Mouse (Mus musculus) stomach, postnatal 0 days (tissue): ENCODE measurements around the gene Gdpd3. TPM values are rescaled to one million over a fixed set of nuclear protein-coding genes. Genes with fewer than 3 reads are reported as not detected.
"Not testable (repeated sequence)": the region's sequence is repeated elsewhere in the genome, so short reads cannot be mapped to it uniquely, and the experiment has no call there.

Experiments used
- ATAC-seq: fragments of 200-750 bp; cut with Nextera tagmentation; 2 replicates; pipeline ENCODE4 v1.8.0; 2017; ENCODE audit not compliant: low FRiP score, low TSS enrichment
- DNase-seq: peaks from one replicate; pipeline ENCODE4 v3.0.0-alpha.2; 2016; ENCODE audit warnings: low spot score
- H3K27ac ChIP-seq: fragments of 300-500 bp; sonication (generic); replicated peaks from 2 replicates; pipeline ENCODE4 v1.5.1; 2014; ENCODE audit warnings: mild to moderate bottlenecking, control low read depth
- H3K27me3 ChIP-seq: fragments of 300-500 bp; sonication (generic); 2 replicates; pipeline ENCODE4 v1.6.1; 2014; ENCODE audit warnings: low read length; ENCODE audit not compliant: control insufficient read depth, insufficient read depth
- H3K36me3 ChIP-seq: fragments of 300-500 bp; sonication (generic); 2 replicates; pipeline ENCODE4 v1.6.1; 2014; ENCODE audit warnings: low read length, mixed read lengths; ENCODE audit not compliant: control insufficient read depth, insufficient read depth
- H3K4me1 ChIP-seq: fragments of 300-500 bp; sonication (generic); replicated peaks from 2 replicates; pipeline ENCODE4 v1.6.1; 2014; ENCODE audit warnings: antibody characterized with exemption; ENCODE audit not compliant: control insufficient read depth, insufficient read depth
- H3K4me2 ChIP-seq: fragments of 300-500 bp; sonication (generic); replicated peaks from 2 replicates; pipeline ENCODE4 v1.6.1; 2014; ENCODE audit warnings: low read depth, mild to moderate bottlenecking, control low read depth, moderate library complexity
- H3K4me3 ChIP-seq: fragments of 300-500 bp; sonication (generic); 2 replicates; pipeline ENCODE4 v1.5.1; 2014; ENCODE audit warnings: low read depth, low read length, control low read depth
- H3K9ac ChIP-seq: fragments of 300-500 bp; sonication (generic); 2 replicates; pipeline ENCODE4 v1.6.1; 2014; ENCODE audit warnings: mild to moderate bottlenecking, low read length, control low read depth, mixed read lengths
- H3K9me3 ChIP-seq: fragments of 300-500 bp; sonication (generic); 2 replicates; pipeline ENCODE4 v1.6.1; 2016; ENCODE audit warnings: low read length; ENCODE audit not compliant: control insufficient read depth
- CTCF ChIP-seq: IDR thresholded peaks from 2 replicates; pipeline ENCODE4 v1.5.1; 2016; ENCODE audit warnings: antibody characterized with exemption, low read depth, mild to moderate bottlenecking, moderate library complexity
- EP300 ChIP-seq: optimal IDR thresholded peaks from 2 replicates; pipeline ENCODE3; 2016; ENCODE audit warnings: antibody characterized with exemption
- WGBS: fragments of 180-500 bp; shearing (Covaris S2); extraction: QIAGEN DNeasy Blood & Tissue Kit; methylation state at CpG from one replicate; pipeline ENCODE4 v1.1.7; 2014; 5-methylcytosine and 5-hydroxymethylcytosine counted together
- polyA plus RNA-seq: library from polyadenylated mRNA; unstranded; fragments of >200 nt; fragmentation: Nextera tagmentation; extraction: Ambion mirVana; gene quantifications from 2 replicates; pipeline ENCODE4 v1.2.1, GENCODE M21; 2015

The Gdpd3 gene
- polyA plus RNA-seq, 1 experiment from 2014 or later = 51.3 TPM

DNA sequence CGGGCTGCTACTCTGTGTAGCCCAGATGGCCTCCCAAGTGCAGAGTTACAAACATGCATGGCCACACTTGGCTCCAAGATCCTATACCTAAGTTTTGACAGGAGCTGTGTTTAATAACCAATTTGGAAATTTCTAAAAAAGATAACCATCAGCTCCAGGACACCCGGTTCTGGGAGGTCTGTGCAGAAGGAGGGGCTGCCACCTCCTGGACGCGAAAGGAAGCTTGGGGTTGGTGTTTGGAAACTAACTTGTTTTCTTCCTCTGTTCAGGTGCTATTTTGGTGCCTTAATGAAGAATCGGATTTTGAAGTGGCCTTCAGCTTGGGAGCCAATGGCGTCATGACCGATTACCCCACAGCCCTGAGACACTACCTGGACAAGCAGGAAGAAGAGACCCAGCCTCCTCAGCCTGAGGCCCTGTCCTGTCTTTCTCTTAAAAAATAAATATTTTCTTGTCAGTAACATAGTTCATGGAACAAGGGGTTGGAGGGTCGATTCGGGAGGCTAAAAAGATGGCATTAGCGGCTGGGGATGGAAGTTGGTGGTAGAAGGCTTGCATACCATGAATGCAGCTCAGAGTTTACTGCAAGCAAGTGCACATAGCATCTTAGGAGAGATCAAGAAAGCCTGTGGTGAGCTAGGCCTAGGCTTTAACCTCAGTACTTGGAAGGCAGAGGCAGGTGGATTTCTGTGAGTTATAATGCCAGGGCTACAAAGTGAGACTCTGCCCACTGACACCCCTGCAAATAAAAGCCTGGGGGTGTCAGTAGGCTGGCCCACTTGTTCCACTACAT, 9.2 kb downstream of the Gdpd3 start:
- Histone ChIP-seq H3K9ac (no peak overlapping the region), H3K4me1 (peaks cover 5% of the 10 kb centered on the region; the same call in 1 of the 2 replicates), H3K4me3 (no peak overlapping the region), H3K36me3 (peaks cover 6% of the 10 kb centered on the region; the same call in 1 of the 2 replicates), H3K27me3 (no peaks in the 10 kb centered on the region), H3K27ac (peak overlapping the region; percentile 92), H3K4me2 (peak overlapping the region; percentile 100; the same call in 1 of the 2 replicates), H3K9me3 (no peaks in the 10 kb centered on the region)
- TF ChIP-seq EP300 (no peak), CTCF (peak; percentile 60)
- no peak for DNase-seq
- ATAC-seq = no peak
- 72% methylated on average over 10 of the region's 10 CpGs for WGBS

DNA sequence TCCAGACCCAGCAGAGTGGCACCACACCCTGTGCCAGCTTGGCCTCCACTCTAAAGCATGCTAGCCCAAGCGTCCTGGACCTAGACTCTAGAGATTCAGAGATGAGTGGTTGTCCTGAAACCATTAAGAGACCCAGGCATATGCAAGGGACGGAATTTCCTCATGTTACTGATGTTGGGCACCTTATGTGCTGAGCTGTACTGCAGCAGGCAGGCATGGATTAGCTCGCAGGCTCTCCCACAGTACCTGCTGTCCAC, 9.8 kb downstream of the Gdpd3 start:
- Histone ChIP-seq H3K4me2 (peak overlapping the region; percentile 100), H3K4me1 (peaks cover 7% of the 10 kb centered on the region), H3K9me3 (no peaks in the 10 kb centered on the region), H3K4me3 (no peak overlapping the region), H3K9ac (no peak overlapping the region), H3K27ac (peak overlapping the region; percentile 92), H3K27me3 (no peaks in the 10 kb centered on the region), H3K36me3 (peaks cover 3% of the 10 kb centered on the region; the same call in 1 of the 2 replicates)
- ATAC-seq (no peak), DNase-seq (no peak)
- TF ChIP-seq EP300 (no peak), CTCF (no peak)
- 42% methylated on average over 3 of the region's 3 CpGs for WGBS

DNA sequence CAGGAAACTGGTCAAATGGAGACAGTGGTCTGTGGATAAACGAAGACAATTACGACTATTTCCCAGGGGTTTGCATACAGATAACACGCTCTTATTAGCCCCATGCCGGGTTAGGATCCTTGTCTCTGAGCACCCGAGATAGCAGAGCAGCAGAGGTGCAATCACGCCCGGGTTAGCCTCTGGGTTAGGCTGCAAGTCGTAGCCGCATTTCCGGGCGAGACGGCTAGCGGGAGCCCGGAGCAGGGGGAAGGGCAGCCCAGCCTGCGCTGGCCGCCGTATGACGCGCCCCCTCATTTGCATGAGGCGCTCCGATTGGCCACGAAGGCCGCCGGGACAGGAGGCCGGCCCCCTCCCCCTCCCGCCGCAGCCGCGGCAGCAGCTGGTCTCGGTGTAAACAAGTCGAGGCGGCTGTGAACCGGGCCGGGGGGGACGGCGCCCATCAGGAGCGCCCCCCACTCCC, 10.5 kb downstream of the Gdpd3 start, which contains the start of gene Ypel3:
Gene Ypel3 (plus strand): TSS at position 358 of the 460 bp plus-strand sequence.
- WGBS = under 1% methylated on average over 28 of the region's 37 CpGs
- Histone ChIP-seq H3K4me2 (peak within 1 kb of the TSS; percentile 100), H3K9ac (peak within 1 kb of the TSS; percentile 96), H3K4me1 (peaks cover 11% of the 10 kb centered on the region), H3K4me3 (peak within 1 kb of the TSS; percentile 77), H3K27ac (peak within 1 kb of the TSS; percentile 92), H3K9me3 (no peaks in the 10 kb centered on the region), H3K36me3 (no peaks in the 10 kb centered on the region), H3K27me3 (no peaks in the 10 kb centered on the region)
- ATAC-seq (peak; percentile 92), DNase-seq (peak; percentile 97)
- TF ChIP-seq EP300 (no peak), CTCF (peak; percentile 5; the same call in 1 of the 2 replicates)

DNA sequence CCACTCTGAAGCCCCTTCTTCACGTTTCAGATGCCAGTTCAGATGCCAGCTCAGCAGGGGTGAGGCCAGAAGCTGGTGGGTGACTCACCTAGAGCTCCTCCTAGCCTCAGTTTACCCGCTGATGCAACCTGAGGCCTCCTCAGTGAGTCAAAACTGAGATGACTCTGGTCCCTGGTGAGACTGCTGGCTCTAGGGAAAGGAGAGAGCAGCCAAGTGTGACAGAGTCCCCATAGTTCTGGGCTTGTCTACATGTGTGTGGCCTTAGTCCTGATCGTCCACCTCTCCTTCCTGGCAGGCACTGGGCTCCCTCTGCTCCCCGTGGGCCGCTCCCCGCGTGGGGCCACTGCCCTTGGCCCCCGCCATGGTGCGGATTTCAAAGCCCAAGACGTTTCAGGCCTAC, 11.3 kb downstream of the Gdpd3 start:
- H3K4me1 ChIP-seq = peaks cover 11% of the 10 kb centered on the region
- H3K27ac ChIP-seq = peak overlapping the region; percentile 92; the same call in 1 of the 2 replicates
- H3K4me2 ChIP-seq = peak overlapping the region; percentile 100
- peak overlapping the region; percentile 77 for H3K4me3 ChIP-seq
- no peaks in the 10 kb centered on the region for H3K9me3 ChIP-seq
- ATAC-seq (peak; percentile 3; the same call in 1 of the 2 replicates), DNase-seq (no peak)
- H3K27me3 ChIP-seq = no peaks in the 10 kb centered on the region
- no peaks in the 10 kb centered on the region for H3K36me3 ChIP-seq
- no peak for TF ChIP-seq CTCF
- no peak for TF ChIP-seq EP300
- H3K9ac ChIP-seq = peak overlapping the region; percentile 96
- WGBS = 42% methylated on average over 10 of the region's 10 CpGs

DNA sequence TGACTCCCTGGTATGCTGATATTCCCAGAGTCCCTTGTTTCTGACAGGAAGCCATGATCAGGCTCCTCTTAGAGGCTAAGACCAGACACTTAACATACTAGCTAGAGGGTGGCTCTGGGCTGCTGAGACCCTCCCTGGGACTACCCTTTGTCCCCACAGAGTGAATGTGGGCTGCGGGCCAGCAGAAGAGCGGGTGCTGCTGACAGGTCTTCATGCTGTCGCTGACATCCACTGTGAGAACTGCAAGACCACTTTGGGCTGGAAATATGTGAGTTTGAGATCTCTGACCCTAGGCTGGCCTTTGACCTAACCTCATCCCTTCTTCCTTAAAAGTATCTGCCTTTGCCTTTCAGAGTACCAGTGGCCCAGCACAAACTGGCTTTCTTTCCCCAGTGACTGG, 12.0 kb downstream of the Gdpd3 start:
- Histone ChIP-seq H3K9me3 (no peaks in the 10 kb centered on the region), H3K4me2 (no peak overlapping the region), H3K36me3 (no peaks in the 10 kb centered on the region), H3K9ac (peak overlapping the region; percentile 96; the same call in 1 of the 2 replicates), H3K4me1 (peaks cover 11% of the 10 kb centered on the region), H3K27me3 (no peaks in the 10 kb centered on the region), H3K27ac (no peak overlapping the region), H3K4me3 (no peak overlapping the region)
- TF ChIP-seq EP300 = no peak
- no peak for TF ChIP-seq CTCF
- DNase-seq (no peak), ATAC-seq (no peak)
- 82% methylated on average over 3 of the region's 3 CpGs for WGBS

DNA sequence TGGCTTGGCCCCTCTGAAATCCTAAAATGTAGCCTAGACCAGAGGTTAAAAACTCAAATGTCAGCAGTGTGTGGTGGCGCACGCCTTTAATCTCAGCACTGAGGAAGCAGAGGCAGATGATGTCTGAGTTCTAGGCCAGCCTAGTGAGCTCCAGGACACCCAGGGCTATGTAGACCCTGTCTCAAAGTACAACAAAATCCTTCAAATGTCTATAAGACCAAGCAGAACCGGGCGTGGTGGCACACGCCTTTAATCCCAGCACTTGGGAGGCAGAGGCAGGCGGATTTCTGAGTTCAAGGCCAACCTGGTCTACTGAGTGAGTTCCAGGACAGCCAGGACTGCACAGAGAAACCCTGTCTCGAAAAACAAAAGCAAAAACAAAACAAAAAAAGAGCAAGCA, 13.0 kb downstream of the Gdpd3 start:
- H3K9ac ChIP-seq, DNase-seq, H3K27me3 ChIP-seq, H3K4me3 ChIP-seq, H3K36me3 ChIP-seq, H3K9me3 ChIP-seq, ATAC-seq: not testable (repeated sequence)
- Histone ChIP-seq H3K27ac (0 out of 2 replicates have a peak overlapping the region, but pooled peaks have one; percentile 69), H3K4me1 (peaks cover 11% of the 10 kb centered on the region), H3K4me2 (peak overlapping the region; percentile 14; the same call in 1 of the 2 replicates)
- WGBS = 83% methylated on average over 7 of the region's 7 CpGs
